Mouse (Mus musculus): Measurements from ENCODE around the gene Zfp579.

- TF ChIP-seq USF2 (IDR thresholded peaks at IDR 0.05; ENCODE audit: borderline replicate concordance in 1 of 2, insufficient read depth in 1 of 2, low read depth in 1 of 2, low read length in 2 of 2) (no peak), USF1 (IDR thresholded peaks at IDR 0.05; ENCODE audit: low read depth, low read length) (no peak), CHD2 (IDR thresholded peaks at IDR 0.05; ENCODE audit: low read length) (no peak), JUND (IDR thresholded peaks at IDR 0.05; ENCODE audit: low read depth, low read length) (no peak), SMC3 (IDR thresholded peaks at IDR 0.05; ENCODE audit: low read depth, low read length) (no peak)
Measured at GRCm38 (mm10) chr7:5015118-5016001, 19.4 kb upstream of the Zfp579 start, which contains the start of gene Gm44973.

Data from MEL (cell line).